Mouse (Mus musculus) liver, postnatal 0 days (tissue): ENCODE measurements around the gene Inpp5k. TPM values are rescaled to one million over a fixed set of nuclear protein-coding genes. Genes with fewer than 3 reads are reported as not detected.

ENCODE experiments used
- ATAC-seq: fragments of 200-750 bp; cut with Nextera tagmentation; 2 replicates; pipeline ENCODE4 v1.8.0; 2017; ENCODE audit warnings: mild to moderate bottlenecking, moderate library complexity
- DNase-seq: peaks from one replicate; pipeline ENCODE4 v3.0.0-alpha.2; 2016
- H3K27ac ChIP-seq: fragments of 300-500 bp; sonication (generic); 2 replicates; pipeline ENCODE4 v1.5.1; 2014; ENCODE audit warnings: antibody characterized with exemption, moderate library complexity, mild to moderate bottlenecking, low read depth
- H3K27me3 ChIP-seq: fragments of 300-500 bp; sonication (generic); 2 replicates; pipeline ENCODE4 v1.6.1; 2014; ENCODE audit warnings: low read length, control low read depth, mixed read lengths; ENCODE audit not compliant: insufficient read depth
- H3K36me3 ChIP-seq: fragments of 300-500 bp; sonication (generic); replicated peaks from 2 replicates; pipeline ENCODE4 v1.6.1; 2014; ENCODE audit warnings: mild to moderate bottlenecking, control low read depth, low read length, moderate library complexity, mixed read lengths; ENCODE audit not compliant: insufficient read depth
- H3K4me1 ChIP-seq: fragments of 300-500 bp; sonication (generic); 2 replicates; pipeline ENCODE4 v1.6.1; 2014; ENCODE audit warnings: antibody characterized with exemption, mild to moderate bottlenecking, control low read depth; ENCODE audit not compliant: insufficient read depth
- H3K4me2 ChIP-seq: fragments of 300-500 bp; sonication (generic); 2 replicates; pipeline ENCODE4 v1.6.1; 2014; ENCODE audit warnings: low read depth, mild to moderate bottlenecking, low read length, moderate library complexity, mixed read lengths
- H3K4me3 ChIP-seq: fragments of 300-500 bp; sonication (generic); 2 replicates; pipeline ENCODE4 v1.5.1; 2014; ENCODE audit warnings: low read depth, low read length
- H3K9ac ChIP-seq: fragments of 300-500 bp; sonication (generic); replicated peaks from 2 replicates; pipeline ENCODE4 v1.6.1; 2014; ENCODE audit warnings: mild to moderate bottlenecking, moderate library complexity
- H3K9me3 ChIP-seq: fragments of 300-500 bp; sonication (generic); 2 replicates; pipeline ENCODE4 v1.6.1; 2016; ENCODE audit warnings: mild to moderate bottlenecking, control low read depth, low read length, mixed read lengths
- CTCF ChIP-seq: sonication (generic); IDR thresholded peaks from 2 replicates; pipeline ENCODE4 v1.5.1; 2016; ENCODE audit warnings: antibody characterized with exemption, low read depth
- EP300 ChIP-seq: IDR thresholded peaks from 2 replicates; pipeline ENCODE4 v1.6.1; 2016; ENCODE audit warnings: antibody characterized with exemption, low read depth, mild to moderate bottlenecking
- WGBS: fragments of 180-500 bp; shearing (Covaris S2); extraction: QIAGEN DNeasy Blood & Tissue Kit; methylation state at CpG from one replicate; pipeline ENCODE4 v1.1.7; 2014; ENCODE audit not compliant: insufficient replicate concordance; 5-methylcytosine and 5-hydroxymethylcytosine counted together
- polyA plus RNA-seq: library from polyadenylated mRNA; unstranded; fragments of >200 nt; fragmentation: Nextera tagmentation; extraction: Ambion mirVana; gene quantifications from 2 replicates; pipeline ENCODE4 v1.2.1, GENCODE M21; 2015

Inpp5k gene
- polyA plus RNA-seq, 1 experiment from 2014 or later = 16.7 TPM

DNA sequence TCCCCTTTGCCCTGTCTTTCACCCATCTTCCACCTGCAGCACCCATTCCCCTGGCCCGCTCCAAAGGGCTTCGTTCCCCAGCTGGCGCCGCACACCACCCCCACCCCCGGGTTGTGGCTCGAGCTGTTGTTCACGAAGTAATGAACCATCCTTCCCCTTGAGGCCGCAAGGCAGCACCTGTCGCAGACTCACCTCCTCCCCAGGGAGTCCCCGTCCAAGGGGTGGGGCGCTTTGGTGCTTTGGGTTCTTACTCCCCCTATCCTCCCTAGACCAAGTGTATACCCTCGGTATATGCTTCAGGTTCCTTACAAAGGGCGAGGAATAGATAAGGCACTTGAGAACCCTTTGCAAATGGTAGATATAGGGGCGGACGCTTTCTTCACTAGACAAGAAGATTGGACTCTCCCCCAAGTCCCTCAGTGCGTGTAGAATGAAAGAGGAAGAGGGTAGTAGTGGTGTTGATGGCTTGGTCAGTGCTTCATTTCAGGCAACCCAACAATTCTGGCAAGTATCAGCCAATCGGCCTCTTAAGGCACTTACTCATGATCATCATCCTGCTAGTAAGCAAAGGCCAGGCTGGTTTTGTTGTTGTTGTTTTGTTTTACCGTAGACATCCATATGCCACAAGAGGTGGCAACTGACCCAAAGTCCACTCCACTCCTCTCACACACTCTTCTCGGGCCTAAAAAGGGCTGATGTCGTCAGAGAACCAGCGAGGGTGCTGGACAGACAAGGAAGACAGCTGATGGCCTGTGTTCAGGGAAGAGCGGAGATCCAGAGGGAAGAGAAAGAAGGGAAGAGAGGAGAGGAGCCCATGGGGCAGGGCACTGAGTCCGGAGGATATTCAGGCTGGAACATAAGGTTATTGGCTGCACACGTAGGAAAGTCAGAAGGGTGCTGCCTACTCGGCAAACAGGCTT lies 23.9 kb downstream of the Inpp5k start:
- DNase-seq = peak; percentile 74
- 0 out of 2 replicates have a peak, but pooled peaks have one; percentile 2 for TF ChIP-seq CTCF
- TF ChIP-seq EP300 = peak; percentile 46; the same call in 1 of the 2 replicates
- Histone ChIP-seq H3K9me3 (no peaks in the 10 kb centered on the region), H3K36me3 (peaks cover 23% of the 10 kb centered on the region), H3K4me2 (peak overlapping the region; percentile 99), H3K4me3 (peak overlapping the region; percentile 76), H3K27ac (peak overlapping the region; percentile 96), H3K4me1 (peaks cover 61% of the 10 kb centered on the region), H3K27me3 (no peaks in the 10 kb centered on the region), H3K9ac (peak overlapping the region; percentile 90)
- peak; percentile 5 for ATAC-seq
- 24% methylated on average over 25 of the region's 25 CpGs for WGBS

DNA sequence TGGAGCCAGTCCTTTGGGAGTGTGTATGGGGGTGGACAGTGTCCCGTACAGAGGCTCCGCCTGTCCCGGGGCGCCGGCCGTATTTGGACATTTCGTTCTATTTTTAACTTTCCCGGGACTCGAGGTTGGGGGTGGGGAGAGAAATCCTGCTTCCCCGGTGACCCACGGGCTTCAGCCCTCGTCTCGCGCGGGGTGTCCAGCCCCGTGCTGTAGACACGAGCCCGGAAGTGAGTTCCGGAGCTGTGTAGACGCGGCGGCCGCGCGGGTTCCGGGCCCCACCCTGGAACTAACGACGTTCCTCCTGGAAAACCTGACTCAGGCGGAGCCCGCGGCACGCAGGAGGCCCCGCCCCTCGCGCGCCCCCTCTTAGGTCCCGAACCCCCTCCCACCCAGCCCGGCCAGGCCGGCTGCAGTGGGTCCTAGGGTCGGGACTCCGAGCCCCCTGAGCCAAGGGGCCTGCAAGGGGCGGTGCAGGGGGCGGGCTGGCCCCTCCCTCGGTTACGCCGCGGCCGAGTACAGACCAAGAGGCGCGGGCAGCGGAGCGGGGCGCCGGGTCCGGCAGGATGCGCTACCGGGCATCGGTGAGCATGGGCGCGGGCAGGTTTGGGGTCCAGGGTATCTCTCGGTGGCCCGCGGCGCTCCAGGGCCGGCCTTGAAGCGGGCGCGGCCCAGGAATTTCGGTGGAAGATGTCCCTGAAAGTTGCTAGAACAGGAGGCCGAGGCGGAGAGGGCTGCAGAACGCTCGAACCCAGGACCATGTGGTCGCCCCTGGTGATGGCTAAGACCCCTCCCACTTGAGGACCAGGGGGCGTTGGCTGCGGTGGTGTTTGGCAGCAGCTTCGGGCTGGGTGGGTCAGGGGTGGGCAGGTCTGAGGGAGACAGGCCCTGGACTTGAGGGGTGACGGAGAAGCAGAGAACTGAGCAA lies 25.1 kb downstream of the Inpp5k start:
- H3K4me1 ChIP-seq = peaks cover 56% of the 10 kb centered on the region
- WGBS = 2% methylated on average over 77 of the region's 78 CpGs

DNA sequence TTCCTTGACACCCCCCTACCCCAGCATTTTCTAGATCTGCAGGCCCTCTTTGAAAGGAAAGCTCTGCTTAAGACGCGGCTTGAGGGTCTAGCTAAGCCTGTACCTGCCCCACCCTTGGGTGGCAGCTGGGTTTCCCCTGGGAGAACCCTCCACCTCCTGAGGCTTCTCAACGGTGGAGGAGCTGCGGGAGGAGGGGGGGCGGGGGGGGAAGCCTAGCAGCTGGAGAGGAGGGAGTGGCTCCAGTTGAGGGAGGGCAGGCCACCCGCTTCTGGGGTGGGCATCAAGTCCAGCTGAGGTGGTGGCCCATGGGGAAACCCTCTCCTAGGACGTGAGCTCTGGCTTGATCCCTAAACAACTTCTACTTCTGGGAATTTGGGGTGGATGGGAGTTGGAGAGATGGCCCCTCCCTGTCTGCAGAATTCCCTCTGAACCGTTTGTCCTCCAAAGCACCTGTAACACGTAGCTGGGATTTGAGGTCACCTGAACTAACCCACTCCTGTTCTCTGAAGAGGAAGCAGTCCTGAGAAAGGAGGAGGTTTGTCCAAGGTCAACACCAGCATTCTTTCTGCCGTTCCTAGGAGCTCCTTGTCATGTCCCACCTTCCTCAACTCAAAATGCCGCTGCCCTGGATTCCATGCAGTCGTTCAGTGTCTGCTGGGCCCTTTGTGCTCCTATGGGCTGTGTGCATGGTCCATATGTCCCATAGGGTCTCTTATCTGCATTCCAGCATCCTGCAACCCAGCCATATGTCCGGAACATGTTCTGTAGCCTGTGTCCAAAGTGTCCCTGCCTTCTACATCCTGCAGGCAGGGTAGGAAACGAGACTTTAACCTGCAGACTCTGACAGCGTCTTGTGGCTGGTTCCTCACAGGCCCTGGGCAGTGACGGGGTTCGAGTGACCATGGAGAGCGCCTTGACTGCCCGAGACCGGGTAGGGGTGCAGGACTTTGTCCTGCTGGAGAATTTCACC lies 26.1 kb downstream of the Inpp5k start:
- no peaks in the 10 kb centered on the region for H3K9me3 ChIP-seq
- H3K9ac ChIP-seq = peak overlapping the region; percentile 90
- TF ChIP-seq EP300 (no peak), CTCF (no peak)
- DNase-seq = peak; percentile 50
- H3K27ac ChIP-seq = peak overlapping the region; percentile 96
- H3K27me3 ChIP-seq = no peaks in the 10 kb centered on the region
- no peak for ATAC-seq
- H3K4me1 ChIP-seq = peaks cover 57% of the 10 kb centered on the region
- 62% methylated on average over 18 of the region's 20 CpGs for WGBS
- H3K4me2 ChIP-seq = peak overlapping the region; percentile 99
- H3K36me3 ChIP-seq = peaks cover 42% of the 10 kb centered on the region
- peak overlapping the region; percentile 76 for H3K4me3 ChIP-seq

More for the DNA sequence above, 25.1 kb downstream of the Inpp5k start:
- ATAC-seq (peak; percentile 35), DNase-seq (peak; percentile 82)
- H3K27ac ChIP-seq = peak overlapping the region; percentile 96
- H3K27me3 ChIP-seq = no peaks in the 10 kb centered on the region
- peak overlapping the region; percentile 76 for H3K4me3 ChIP-seq
- H3K36me3 ChIP-seq = peaks cover 31% of the 10 kb centered on the region
- H3K9ac ChIP-seq = peak overlapping the region; percentile 90
- H3K9me3 ChIP-seq = no peaks in the 10 kb centered on the region
- TF ChIP-seq CTCF = no peak
- TF ChIP-seq EP300 = no peak
- H3K4me2 ChIP-seq = peak overlapping the region; percentile 99

DNA sequence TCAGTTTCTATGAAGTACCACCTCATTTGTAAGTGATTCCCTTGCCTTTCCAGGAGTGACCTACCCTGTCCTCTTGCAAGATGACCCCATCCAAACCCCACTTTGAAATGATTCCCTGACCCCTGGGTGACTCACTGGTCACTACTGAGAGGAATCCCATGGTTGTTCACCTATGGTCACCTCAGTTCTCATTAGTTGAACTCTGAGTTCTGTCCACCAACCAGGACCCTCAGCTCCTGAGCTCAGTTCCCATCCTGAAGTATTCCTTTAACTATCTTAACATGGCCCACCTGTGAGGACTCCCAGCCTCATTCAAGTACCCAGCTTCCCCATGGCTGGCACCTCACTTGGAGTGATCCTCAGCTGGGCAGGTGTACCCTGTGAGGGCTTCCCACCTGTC lies 27.1 kb downstream of the Inpp5k start:
- H3K36me3 ChIP-seq = peaks cover 51% of the 10 kb centered on the region
- no peak for TF ChIP-seq EP300
- no peak for TF ChIP-seq CTCF
- ATAC-seq (no peak), DNase-seq (no peak)
- no peak overlapping the region for H3K4me3 ChIP-seq
- H3K4me1 ChIP-seq = peaks cover 50% of the 10 kb centered on the region
- H3K9ac ChIP-seq = no peak overlapping the region
- H3K27me3 ChIP-seq = no peaks in the 10 kb centered on the region
- H3K27ac ChIP-seq = no peak overlapping the region
- no peaks in the 10 kb centered on the region for H3K9me3 ChIP-seq
- H3K4me2 ChIP-seq = no peak overlapping the region

DNA sequence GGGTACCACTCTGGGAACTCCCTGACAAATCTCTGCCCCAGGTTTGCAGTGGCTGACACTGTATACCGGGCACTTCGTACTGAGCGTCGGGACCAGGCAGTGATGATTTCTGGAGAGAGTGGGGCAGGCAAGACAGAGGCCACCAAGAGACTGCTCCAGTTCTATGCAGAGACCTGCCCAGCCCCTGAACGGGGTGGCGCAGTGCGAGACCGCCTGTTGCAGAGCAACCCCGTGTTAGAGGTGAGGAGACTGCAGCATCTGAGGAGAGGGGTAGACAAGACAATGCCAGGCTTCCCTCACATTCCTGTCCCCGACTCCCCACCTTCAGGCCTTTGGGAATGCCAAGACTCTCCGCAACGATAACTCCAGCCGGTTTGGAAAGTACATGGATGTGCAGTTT lies 27.5 kb downstream of the Inpp5k start:
- Histone ChIP-seq H3K4me1 (peaks cover 45% of the 10 kb centered on the region), H3K27ac (no peak overlapping the region), H3K36me3 (peaks cover 53% of the 10 kb centered on the region), H3K4me3 (no peak overlapping the region), H3K9ac (no peak overlapping the region), H3K27me3 (no peaks in the 10 kb centered on the region), H3K9me3 (no peaks in the 10 kb centered on the region), H3K4me2 (no peak overlapping the region)
- no peak for TF ChIP-seq CTCF
- TF ChIP-seq EP300 = no peak
- DNase-seq (no peak), ATAC-seq (no peak)
- 92% methylated on average over 13 of the region's 13 CpGs for WGBS
